Mouse (Mus musculus): Measurements from ENCODE around the gene Jmjd1c. TPM values are rescaled to one million over a fixed set of nuclear protein-coding genes. Genes with fewer than 3 reads are reported as not detected.
A peak's percentile ranks its signal among the peaks of the same experiment; 100 is the strongest.
"Not testable (repeated sequence)": the region's sequence is repeated elsewhere in the genome, so short reads cannot be mapped to it uniquely, and the experiment has no call there.

The Jmjd1c gene
- polyA plus RNA-seq, 1 experiment from 2014 or later: 56.5 TPM

GRCm38 (mm10) chr10:67108096-67108495, 12.2 kb downstream of the Jmjd1c start:
- peaks cover 66% of the 10 kb centered on the region for H3K4me1 ChIP-seq
- H3K4me2 ChIP-seq (replicated peaks): no peak overlapping the region
- H3K9me3 ChIP-seq: no peaks in the 10 kb centered on the region
- no peaks in the 10 kb centered on the region for H3K27me3 ChIP-seq
- no peak overlapping the region for H3K9ac ChIP-seq (replicated peaks)
- no peak overlapping the region for H3K4me3 ChIP-seq
- no peaks in the 10 kb centered on the region for H3K36me3 ChIP-seq
- H3K27ac ChIP-seq (replicated peaks): no peak overlapping the region
- no peak for ATAC-seq (ENCODE audit: low FRiP score, low read depth)
- 69% methylated on average over 9 of the region's 9 CpGs for WGBS

GRCm38 (mm10) chr10:67109635-67110034, 13.7 kb downstream of the Jmjd1c start:
- ATAC-seq (ENCODE audit: low FRiP score, low read depth): no peak

GRCm38 (mm10) chr10:67111044-67111798, 15.3 kb downstream of the Jmjd1c start:
- no peak overlapping the region for H3K4me2 ChIP-seq (replicated peaks)
- no peaks in the 10 kb centered on the region for H3K9me3 ChIP-seq
- H3K27me3 ChIP-seq: no peaks in the 10 kb centered on the region
- no peak overlapping the region for H3K4me3 ChIP-seq
- H3K9ac ChIP-seq (replicated peaks): no peak overlapping the region
- H3K27ac ChIP-seq (replicated peaks): no peak overlapping the region
- WGBS: 71% methylated on average over 14 of the region's 14 CpGs
- 0 out of 2 replicates have a peak, but pooled peaks have one; percentile 27 for ATAC-seq (ENCODE audit: low FRiP score, low read depth)
- no peaks in the 10 kb centered on the region for H3K36me3 ChIP-seq
- H3K4me1 ChIP-seq: peaks cover 51% of the 10 kb centered on the region

More at GRCm38 (mm10) chr10:67109635-67110034, 13.7 kb downstream of the Jmjd1c start:
- WGBS: 84% methylated on average over 5 of the region's 5 CpGs
- Histone ChIP-seq H3K27me3 (no peaks in the 10 kb centered on the region), H3K4me1 (peaks cover 50% of the 10 kb centered on the region), H3K36me3 (no peaks in the 10 kb centered on the region), H3K9ac (replicated peaks) (no peak overlapping the region), H3K9me3 (no peaks in the 10 kb centered on the region), H3K4me2 (replicated peaks) (no peak overlapping the region), H3K27ac (replicated peaks) (no peak overlapping the region), H3K4me3 (no peak overlapping the region)

GRCm38 (mm10) chr10:67111799-67112177, 15.9 kb downstream of the Jmjd1c start:
- no peaks in the 10 kb centered on the region for H3K9me3 ChIP-seq
- no peak overlapping the region for H3K27ac ChIP-seq (replicated peaks)
- ATAC-seq (ENCODE audit: low FRiP score, low read depth): no peak
- peaks cover 49% of the 10 kb centered on the region for H3K4me1 ChIP-seq
- H3K36me3 ChIP-seq: no peaks in the 10 kb centered on the region
- H3K9ac ChIP-seq (replicated peaks): no peak overlapping the region
- no peak overlapping the region for H3K4me2 ChIP-seq (replicated peaks)
- H3K27me3 ChIP-seq: no peaks in the 10 kb centered on the region
- no peak overlapping the region for H3K4me3 ChIP-seq
- 84% methylated on average over 5 of the region's 5 CpGs for WGBS

- not testable (repeated sequence) for H3K9me3 ChIP-seq; H3K36me3 ChIP-seq; H3K9ac ChIP-seq (replicated peaks); ATAC-seq (ENCODE audit: low FRiP score, low read depth); H3K27ac ChIP-seq (replicated peaks); H3K4me3 ChIP-seq; H3K4me2 ChIP-seq (replicated peaks); H3K27me3 ChIP-seq
- peaks cover 38% of the 10 kb centered on the region for H3K4me1 ChIP-seq
- WGBS: 92% methylated on average over 5 of the region's 5 CpGs
Observed at GRCm38 (mm10) chr10:67112967-67113366, 17.0 kb downstream of the Jmjd1c start.

GRCm38 (mm10) chr10:67113833-67114232, 17.9 kb downstream of the Jmjd1c start:
- H3K27ac ChIP-seq (replicated peaks): no peak overlapping the region
- peaks cover 30% of the 10 kb centered on the region for H3K4me1 ChIP-seq
- no peak for ATAC-seq (ENCODE audit: low FRiP score, low read depth)
- no peaks in the 10 kb centered on the region for H3K27me3 ChIP-seq
- H3K9ac ChIP-seq (replicated peaks): no peak overlapping the region
- H3K36me3 ChIP-seq: no peaks in the 10 kb centered on the region
- no peak overlapping the region for H3K4me3 ChIP-seq
- H3K9me3 ChIP-seq: no peaks in the 10 kb centered on the region
- H3K4me2 ChIP-seq (replicated peaks): no peak overlapping the region
- 92% methylated on average over 11 of the region's 11 CpGs for WGBS

GRCm38 (mm10) chr10:67115115-67115514, 19.2 kb downstream of the Jmjd1c start:
- 26% methylated on average over 6 of the region's 6 CpGs for WGBS
- Histone ChIP-seq H3K4me2 (replicated peaks) (no peak overlapping the region), H3K27me3 (no peaks in the 10 kb centered on the region), H3K9me3 (no peaks in the 10 kb centered on the region), H3K9ac (replicated peaks) (no peak overlapping the region), H3K4me1 (peaks cover 32% of the 10 kb centered on the region), H3K36me3 (no peaks in the 10 kb centered on the region), H3K4me3 (no peak overlapping the region), H3K27ac (replicated peaks) (peak overlapping the region; percentile 21; the same call in 1 of the 2 replicates)
- no peak for ATAC-seq (ENCODE audit: low FRiP score, low read depth)

- H3K4me1 ChIP-seq: peaks cover 32% of the 10 kb centered on the region
- WGBS: 38% methylated on average over 5 of the region's 5 CpGs
- H3K9me3 ChIP-seq: no peaks in the 10 kb centered on the region
- H3K9ac ChIP-seq (replicated peaks): no peak overlapping the region
- ATAC-seq (ENCODE audit: low FRiP score, low read depth): 0 out of 2 replicates have a peak, but pooled peaks have one; percentile 13
- no peaks in the 10 kb centered on the region for H3K27me3 ChIP-seq
- no peaks in the 10 kb centered on the region for H3K36me3 ChIP-seq
- no peak overlapping the region; the same call in 1 of the 2 replicates for H3K27ac ChIP-seq (replicated peaks)
- H3K4me2 ChIP-seq (replicated peaks): no peak overlapping the region
- H3K4me3 ChIP-seq: no peak overlapping the region
Observed at GRCm38 (mm10) chr10:67115666-67116091, 19.8 kb downstream of the Jmjd1c start.

GRCm38 (mm10) chr10:67116251-67116650, 20.3 kb downstream of the Jmjd1c start:
- ATAC-seq (ENCODE audit: low FRiP score, low read depth): no peak
- Histone ChIP-seq H3K9me3 (no peaks in the 10 kb centered on the region), H3K9ac (replicated peaks) (no peak overlapping the region), H3K27ac (replicated peaks) (no peak overlapping the region), H3K4me3 (no peak overlapping the region), H3K27me3 (no peaks in the 10 kb centered on the region), H3K4me1 (peaks cover 27% of the 10 kb centered on the region), H3K4me2 (replicated peaks) (no peak overlapping the region), H3K36me3 (no peaks in the 10 kb centered on the region)
- WGBS: 80% methylated on average over 8 of the region's 8 CpGs

GRCm38 (mm10) chr10:67119291-67119690, 23.4 kb downstream of the Jmjd1c start:
- ATAC-seq (ENCODE audit: low FRiP score, low read depth): no peak
- H3K27me3 ChIP-seq: no peaks in the 10 kb centered on the region
- WGBS: 81% methylated on average over 7 of the region's 7 CpGs
- H3K27ac ChIP-seq (replicated peaks): no peak overlapping the region
- H3K9me3 ChIP-seq: no peaks in the 10 kb centered on the region
- H3K4me3 ChIP-seq: no peak overlapping the region
- no peak overlapping the region for H3K9ac ChIP-seq (replicated peaks)
- H3K36me3 ChIP-seq: no peaks in the 10 kb centered on the region
- no peak overlapping the region for H3K4me2 ChIP-seq (replicated peaks)
- H3K4me1 ChIP-seq: peaks cover 43% of the 10 kb centered on the region

GRCm38 (mm10) chr10:67120180-67120579, 24.3 kb downstream of the Jmjd1c start:
- no peaks in the 10 kb centered on the region for H3K27me3 ChIP-seq
- no peak overlapping the region for H3K4me3 ChIP-seq
- H3K4me1 ChIP-seq: peaks cover 39% of the 10 kb centered on the region
- no peaks in the 10 kb centered on the region for H3K36me3 ChIP-seq
- no peak overlapping the region for H3K27ac ChIP-seq (replicated peaks)
- H3K4me2 ChIP-seq (replicated peaks): no peak overlapping the region
- H3K9me3 ChIP-seq: no peaks in the 10 kb centered on the region
- H3K9ac ChIP-seq (replicated peaks): no peak overlapping the region
- no peak for ATAC-seq (ENCODE audit: low FRiP score, low read depth)
- 72% methylated on average over 4 of the region's 4 CpGs for WGBS

GRCm38 (mm10) chr10:67120640-67121039, 24.7 kb downstream of the Jmjd1c start:
- Histone ChIP-seq H3K9me3 (no peaks in the 10 kb centered on the region), H3K4me1 (peaks cover 36% of the 10 kb centered on the region), H3K4me2 (replicated peaks) (no peak overlapping the region), H3K4me3 (no peak overlapping the region), H3K36me3 (no peaks in the 10 kb centered on the region), H3K27me3 (no peaks in the 10 kb centered on the region), H3K27ac (replicated peaks) (no peak overlapping the region), H3K9ac (replicated peaks) (no peak overlapping the region)
- no peak for ATAC-seq (ENCODE audit: low FRiP score, low read depth)
- WGBS: 59% methylated on average over 2 of the region's 2 CpGs

Measured in midbrain, embryonic 12.5 days (tissue).